Mouse (Mus musculus): ENCODE data around the gene Ss18l2. TPM values are rescaled to one million over a fixed set of nuclear protein-coding genes. Genes with fewer than 3 reads are reported as not detected.
A peak's percentile ranks its signal among the peaks of the same experiment; 100 is the strongest.

Ss18l2 gene
- polyA plus RNA-seq, 1 experiment from 2014 or later: 127 TPM

- Histone ChIP-seq H3K4me2 (no peak overlapping the region), H3K4me3 (replicated peaks) (no peak overlapping the region), H3K36me3 (no peaks in the 10 kb centered on the region), H3K9ac (no peak overlapping the region), H3K4me1 (peaks cover 5% of the 10 kb centered on the region; the same call in 1 of the 2 replicates), H3K27ac (no peak overlapping the region), H3K9me3 (no peaks in the 10 kb centered on the region), H3K27me3 (replicated peaks) (no peaks in the 10 kb centered on the region)
- ATAC-seq (ENCODE audit: insufficient read depth, low FRiP score, low read depth): no peak
- 37% methylated on average over 8 of the region's 8 CpGs for WGBS
Observed at GRCm38 (mm10) chr9:121677476-121677875, 32.7 kb upstream of the Ss18l2 start.

GRCm38 (mm10) chr9:121679549-121679948 is 30.6 kb upstream of the Ss18l2 start:
- Histone ChIP-seq H3K4me3 (replicated peaks) (no peak overlapping the region), H3K4me2 (no peak overlapping the region), H3K27me3 (replicated peaks) (no peaks in the 10 kb centered on the region), H3K4me1 (peaks cover 5% of the 10 kb centered on the region; the same call in 1 of the 2 replicates), H3K27ac (no peak overlapping the region), H3K9me3 (no peaks in the 10 kb centered on the region), H3K36me3 (peaks cover 4% of the 10 kb centered on the region; the same call in 1 of the 2 replicates), H3K9ac (no peak overlapping the region)
- 24% methylated on average over 6 of the region's 6 CpGs for WGBS
- ATAC-seq (ENCODE audit: insufficient read depth, low FRiP score, low read depth): peak; percentile 74; the same call in 1 of the 2 replicates

- no peak for ATAC-seq (ENCODE audit: insufficient read depth, low FRiP score, low read depth)
- 78% methylated on average over 8 of the region's 8 CpGs for WGBS
- H3K9ac ChIP-seq: no peak overlapping the region
- H3K36me3 ChIP-seq: peaks cover 12% of the 10 kb centered on the region; the same call in 1 of the 2 replicates
- no peak overlapping the region for H3K4me2 ChIP-seq
- H3K4me3 ChIP-seq (replicated peaks): no peak overlapping the region
- no peaks in the 10 kb centered on the region for H3K27me3 ChIP-seq (replicated peaks)
- H3K27ac ChIP-seq: no peak overlapping the region
- H3K9me3 ChIP-seq: no peaks in the 10 kb centered on the region
- H3K4me1 ChIP-seq: peaks cover 5% of the 10 kb centered on the region; the same call in 1 of the 2 replicates
Observed at GRCm38 (mm10) chr9:121681191-121681590, 28.9 kb upstream of the Ss18l2 start.

- WGBS: 76% methylated on average over 18 of the region's 18 CpGs
Observed at GRCm38 (mm10) chr9:121682037-121682680, 28.0 kb upstream of the Ss18l2 start.

GRCm38 (mm10) chr9:121684702-121685101 is 25.4 kb upstream of the Ss18l2 start:
- Histone ChIP-seq H3K27me3 (replicated peaks) (no peaks in the 10 kb centered on the region), H3K4me1 (no peaks in the 10 kb centered on the region), H3K4me2 (no peak overlapping the region), H3K27ac (no peak overlapping the region), H3K9me3 (no peaks in the 10 kb centered on the region), H3K9ac (no peak overlapping the region), H3K36me3 (peaks cover 23% of the 10 kb centered on the region), H3K4me3 (replicated peaks) (no peak overlapping the region)
- 72% methylated on average over 7 of the region's 7 CpGs for WGBS
- ATAC-seq (ENCODE audit: insufficient read depth, low FRiP score, low read depth): no peak

More at GRCm38 (mm10) chr9:121682037-121682680, 28.0 kb upstream of the Ss18l2 start:
- H3K27ac ChIP-seq: no peak overlapping the region
- no peak overlapping the region for H3K9ac ChIP-seq
- ATAC-seq (ENCODE audit: insufficient read depth, low FRiP score, low read depth): no peak
- H3K4me2 ChIP-seq: no peak overlapping the region
- no peaks in the 10 kb centered on the region for H3K27me3 ChIP-seq (replicated peaks)
- H3K36me3 ChIP-seq: peaks cover 12% of the 10 kb centered on the region
- H3K9me3 ChIP-seq: no peaks in the 10 kb centered on the region
- peaks cover 5% of the 10 kb centered on the region; the same call in 1 of the 2 replicates for H3K4me1 ChIP-seq
- H3K4me3 ChIP-seq (replicated peaks): no peak overlapping the region

GRCm38 (mm10) chr9:121690200-121690651 is 19.9 kb upstream of the Ss18l2 start:
- 83% methylated on average over 15 of the region's 15 CpGs for WGBS

GRCm38 (mm10) chr9:121690734-121691133 is 19.4 kb upstream of the Ss18l2 start:
- Histone ChIP-seq H3K4me3 (replicated peaks) (no peak overlapping the region), H3K4me1 (no peaks in the 10 kb centered on the region), H3K27me3 (replicated peaks) (no peaks in the 10 kb centered on the region), H3K9me3 (no peaks in the 10 kb centered on the region), H3K4me2 (no peak overlapping the region), H3K27ac (no peak overlapping the region), H3K36me3 (peaks cover 12% of the 10 kb centered on the region), H3K9ac (no peak overlapping the region)
- WGBS: 84% methylated on average over 7 of the region's 7 CpGs
- ATAC-seq (ENCODE audit: insufficient read depth, low FRiP score, low read depth): no peak

More at GRCm38 (mm10) chr9:121690200-121690651, 19.9 kb upstream of the Ss18l2 start:
- no peak overlapping the region for H3K27ac ChIP-seq
- H3K4me1 ChIP-seq: no peaks in the 10 kb centered on the region
- ATAC-seq (ENCODE audit: insufficient read depth, low FRiP score, low read depth): no peak
- H3K9me3 ChIP-seq: no peaks in the 10 kb centered on the region
- H3K4me3 ChIP-seq (replicated peaks): no peak overlapping the region
- H3K27me3 ChIP-seq (replicated peaks): no peaks in the 10 kb centered on the region
- no peak overlapping the region for H3K4me2 ChIP-seq
- H3K9ac ChIP-seq: no peak overlapping the region
- H3K36me3 ChIP-seq: peaks cover 17% of the 10 kb centered on the region

- ATAC-seq (ENCODE audit: insufficient read depth, low FRiP score, low read depth): no peak
- H3K36me3 ChIP-seq: 0 out of 2 replicates have a peak, but pooled peaks cover 4% of the 10 kb centered on the region
- no peak overlapping the region for H3K4me2 ChIP-seq
- no peak overlapping the region for H3K4me3 ChIP-seq (replicated peaks)
- no peak overlapping the region for H3K27ac ChIP-seq
- no peaks in the 10 kb centered on the region for H3K27me3 ChIP-seq (replicated peaks)
- WGBS: 76% methylated on average over 12 of the region's 12 CpGs
- no peak overlapping the region for H3K9ac ChIP-seq
- H3K4me1 ChIP-seq: no peaks in the 10 kb centered on the region
- H3K9me3 ChIP-seq: no peaks in the 10 kb centered on the region
Observed at GRCm38 (mm10) chr9:121694736-121695135, 15.4 kb upstream of the Ss18l2 start.

GRCm38 (mm10) chr9:121696626-121697025 is 13.5 kb upstream of the Ss18l2 start:
- Histone ChIP-seq H3K4me2 (no peak overlapping the region), H3K9ac (no peak overlapping the region), H3K9me3 (no peaks in the 10 kb centered on the region), H3K27ac (no peak overlapping the region), H3K27me3 (replicated peaks) (no peaks in the 10 kb centered on the region), H3K4me3 (replicated peaks) (no peak overlapping the region), H3K4me1 (no peaks in the 10 kb centered on the region), H3K36me3 (0 out of 2 replicates have a peak, but pooled peaks cover 9% of the 10 kb centered on the region)
- 85% methylated on average over 9 of the region's 9 CpGs for WGBS
- no peak for ATAC-seq (ENCODE audit: insufficient read depth, low FRiP score, low read depth)

- WGBS: 100% methylated on average over 1 of the region's 1 CpGs
- H3K27ac ChIP-seq: no peak overlapping the region
Observed at GRCm38 (mm10) chr9:121697150-121698049, 12.7 kb upstream of the Ss18l2 start.

GRCm38 (mm10) chr9:121704261-121704645 is 5.9 kb upstream of the Ss18l2 start:
- no peak for ATAC-seq (ENCODE audit: insufficient read depth, low FRiP score, low read depth)
- WGBS: 31% methylated on average over 11 of the region's 11 CpGs
- H3K9me3 ChIP-seq: no peaks in the 10 kb centered on the region
- H3K27ac ChIP-seq: peak overlapping the region; percentile 89; the same call in 1 of the 2 replicates
- H3K36me3 ChIP-seq: 0 out of 2 replicates have a peak, but pooled peaks cover 4% of the 10 kb centered on the region
- no peaks in the 10 kb centered on the region for H3K27me3 ChIP-seq (replicated peaks)
- H3K4me3 ChIP-seq (replicated peaks): peak overlapping the region; percentile 78
- peaks cover 14% of the 10 kb centered on the region for H3K4me1 ChIP-seq
- peak overlapping the region; percentile 47; the same call in 1 of the 2 replicates for H3K9ac ChIP-seq
- peak overlapping the region; percentile 98 for H3K4me2 ChIP-seq

More at GRCm38 (mm10) chr9:121697150-121698049, 12.7 kb upstream of the Ss18l2 start:
- Histone ChIP-seq H3K9ac (no peak overlapping the region), H3K4me2 (no peak overlapping the region), H3K4me3 (replicated peaks) (no peak overlapping the region), H3K4me1 (no peaks in the 10 kb centered on the region), H3K9me3 (no peaks in the 10 kb centered on the region), H3K36me3 (0 out of 2 replicates have a peak, but pooled peaks cover 9% of the 10 kb centered on the region), H3K27me3 (replicated peaks) (no peaks in the 10 kb centered on the region)
- ATAC-seq (ENCODE audit: insufficient read depth, low FRiP score, low read depth): no peak

All from stomach, embryonic 15.5 days (tissue).